Mouse (Mus musculus) cerebellum, adult 2 months (tissue): ENCODE data around the gene Olfr543.

Experiments used
- CTCF ChIP-seq: fragments of 200-500 bp; IDR thresholded peaks from 2 replicates; pipeline ENCODE4 v1.5.1; 2011; ENCODE audit warnings: low read depth, mild to moderate bottlenecking, control low read depth, low read length, moderate library complexity, borderline replicate concordance; ENCODE audit not compliant: insufficient read depth
- POLR2A ChIP-seq: fragments of 200-500 bp; IDR thresholded peaks from 2 replicates; pipeline ENCODE4 v1.6.1; 2011; ENCODE audit warnings: low read length, control low read depth, borderline replicate concordance; ENCODE audit not compliant: insufficient read depth

GRCm38 (mm10) chr7:102509726-102510125, 28.2 kb upstream of the Olfr543 start:
- TF ChIP-seq CTCF (no peak), POLR2A (no peak)
